Comparison of ENCODE assay signal across 8 mouse cellular contexts in the genomic region with DNA sequence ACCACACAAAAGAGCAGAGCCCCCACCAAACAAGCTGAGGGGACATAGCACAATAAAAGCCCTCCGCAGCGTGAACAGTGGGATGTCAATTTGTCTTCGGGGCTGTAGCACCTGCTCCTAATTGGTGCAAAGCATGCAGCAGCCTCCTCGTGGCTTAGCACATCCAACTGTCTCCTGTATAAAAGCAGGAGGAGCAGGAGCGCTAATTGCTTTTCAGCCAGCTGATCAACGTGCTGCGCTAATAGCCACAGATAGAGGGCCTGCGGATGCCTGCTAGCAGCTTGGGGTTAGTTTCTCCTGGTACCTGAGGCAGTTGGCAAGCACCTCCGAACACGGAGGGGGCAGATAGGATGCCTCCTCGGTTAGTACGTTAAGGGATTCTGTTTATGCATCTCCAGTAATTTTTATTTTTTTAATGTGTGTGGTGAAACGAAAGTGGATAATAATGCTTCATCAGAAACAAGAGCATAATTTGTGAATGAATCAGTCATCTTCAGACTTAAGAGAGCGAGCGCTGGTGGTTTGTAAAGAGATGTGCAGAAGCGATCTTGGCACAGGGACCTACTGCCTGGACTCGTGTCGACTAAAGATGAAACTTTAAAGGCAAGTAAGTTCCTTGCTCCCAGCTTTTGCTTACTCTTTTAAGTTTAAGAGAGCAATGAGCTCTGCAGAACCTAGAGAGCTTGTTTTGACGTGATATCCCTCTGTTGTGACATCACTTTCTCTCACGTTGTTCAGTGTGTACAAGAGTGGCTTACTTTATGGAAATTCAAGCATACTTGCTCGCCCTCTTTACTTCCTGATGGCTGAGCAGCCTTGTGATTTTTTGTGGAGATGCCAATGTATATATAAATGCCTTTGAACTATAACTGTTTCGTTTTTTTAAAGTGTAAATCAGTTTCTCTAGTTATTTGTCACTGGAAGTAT.
A peak's percentile ranks its signal among the peaks of the same experiment; 100 is the strongest.
DNase-seq lines count a peak whose midpoint lies in the region; ATAC-seq lines count a peak whose summit lies in the region.

No protein-coding gene starts in this region.

- H3K27ac ChIP-seq in heart, embryonic 12.5 days (ENCODE audit: poor library complexity, severe bottlenecking): no peak overlapping the region
- H3K27ac ChIP-seq in hindbrain, embryonic 13.5 days: 0 out of 2 replicates have a peak overlapping the region, but pooled peaks have one; percentile 8
- H3K27ac ChIP-seq in midbrain, embryonic 15.5 days: no peak overlapping the region

- H3K4me2 ChIP-seq in heart, embryonic 12.5 days: peak overlapping the region; percentile 42
- peak overlapping the region; percentile 59 for H3K4me2 ChIP-seq in hindbrain, embryonic 13.5 days
- H3K4me2 ChIP-seq in midbrain, embryonic 15.5 days: peak overlapping the region; percentile 52

- no peak for DNase-seq in heart, postnatal 36 days
- DNase-seq in embryo, embryonic 10 days (ENCODE audit: low spot score): peak; percentile 40
- no peak for DNase-seq in thymus, postnatal 4 days
- DNase-seq in kidney, adult 18-20 months: no peak
- DNase-seq in kidney, postnatal 14 days: no peak

- intact Hi-C loops in heart, postnatal 36 days (cut with DNase I): no loop called here

- no peak for ATAC-seq in heart, embryonic 12.5 days (ENCODE audit: insufficient number of reproducible peaks, low FRiP score)
- ATAC-seq in hindbrain, embryonic 13.5 days (ENCODE audit: low FRiP score): peak; percentile 92
- ATAC-seq in midbrain, embryonic 15.5 days (replicated peaks): peak; percentile 90

- H3K9me3 ChIP-seq in heart, embryonic 12.5 days (replicated peaks): no peaks in the 10 kb centered on the region
- H3K9me3 ChIP-seq in hindbrain, embryonic 13.5 days: no peaks in the 10 kb centered on the region
- no peaks in the 10 kb centered on the region for H3K9me3 ChIP-seq in midbrain, embryonic 15.5 days

- 0 out of 2 replicates have a peak, but pooled peaks cover 6% of the 10 kb centered on the region for H3K27me3 ChIP-seq in heart, embryonic 12.5 days (replicated peaks)
- no peaks in the 10 kb centered on the region for H3K27me3 ChIP-seq in hindbrain, embryonic 13.5 days
- H3K27me3 ChIP-seq in midbrain, embryonic 15.5 days (replicated peaks): no peaks in the 10 kb centered on the region

- H3K36me3 ChIP-seq in heart, embryonic 12.5 days: no peaks in the 10 kb centered on the region
- no peaks in the 10 kb centered on the region for H3K36me3 ChIP-seq in hindbrain, embryonic 13.5 days
- no peaks in the 10 kb centered on the region for H3K36me3 ChIP-seq in midbrain, embryonic 15.5 days (replicated peaks)

- H3K4me1 ChIP-seq in heart, embryonic 12.5 days (replicated peaks): no peaks in the 10 kb centered on the region
- peaks cover 16% of the 10 kb centered on the region for H3K4me1 ChIP-seq in hindbrain, embryonic 13.5 days (replicated peaks)
- H3K4me1 ChIP-seq in midbrain, embryonic 15.5 days: peaks cover 10% of the 10 kb centered on the region

- 42% methylated on average over 22 of the region's 22 CpGs for WGBS in heart, embryonic 12.5 days
- WGBS in hindbrain, embryonic 13.5 days: 36% methylated on average over 22 of the region's 22 CpGs
- 25% methylated on average over 22 of the region's 22 CpGs for WGBS in midbrain, embryonic 15.5 days

- H3K9ac ChIP-seq in heart, embryonic 12.5 days: no peak overlapping the region
- peak overlapping the region; percentile 60 for H3K9ac ChIP-seq in hindbrain, embryonic 13.5 days
- 0 out of 2 replicates have a peak overlapping the region, but pooled peaks have one; percentile 26 for H3K9ac ChIP-seq in midbrain, embryonic 15.5 days

- no peak overlapping the region for H3K4me3 ChIP-seq in heart, embryonic 12.5 days
- peak overlapping the region; percentile 30 for H3K4me3 ChIP-seq in hindbrain, embryonic 13.5 days
- peak overlapping the region; percentile 28 for H3K4me3 ChIP-seq in midbrain, embryonic 15.5 days
